Mouse (Mus musculus): ENCODE measurements around the gene Spdya. TPM values are rescaled to one million over a fixed set of nuclear protein-coding genes. Genes with fewer than 3 reads are reported as not detected.

Spdya gene
- total and polyA plus RNA-seq, 3 experiments = 0.23 to 0.46 TPM; not detected in 1

DNA sequence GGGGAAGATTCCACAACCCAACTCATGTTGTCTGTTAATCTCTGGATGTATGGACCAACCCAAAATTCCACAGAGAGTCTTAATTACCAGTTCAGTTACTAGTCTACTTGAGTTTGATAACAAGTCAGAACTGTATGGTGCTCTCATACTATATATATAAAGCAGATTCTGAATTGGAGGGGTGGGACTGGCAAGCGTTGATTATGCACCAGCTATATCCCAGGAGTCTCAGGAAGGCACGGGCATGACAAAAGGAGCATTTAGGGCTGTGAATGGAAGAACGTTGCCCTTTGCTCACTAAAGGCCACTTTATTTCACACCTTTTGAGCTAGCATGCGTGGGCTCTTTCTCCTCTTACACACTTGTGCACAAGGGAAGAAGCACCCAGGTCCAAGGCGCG lies 511 bp upstream of the Spdya start:
- H3K27me3 ChIP-seq (ENCODE audit: control insufficient read depth in 1 of 2, insufficient read depth in 2 of 2, low read length in 2 of 2) = no peaks in the 10 kb centered on the region
- H3K9me3 ChIP-seq (replicated peaks; ENCODE audit: insufficient read depth, low read length) = no peaks in the 10 kb centered on the region
- 0 out of 2 replicates have a peak overlapping the region, but pooled peaks have one; percentile 5 for H3K27ac ChIP-seq (ENCODE audit: control insufficient read depth, low read depth, low read length)
- no peaks in the 10 kb centered on the region for H3K79me2 ChIP-seq (ENCODE audit: control insufficient read depth, insufficient read depth, low read length, poor library complexity)
- H3K4me1 ChIP-seq (ENCODE audit: control insufficient read depth in 1 of 2, insufficient read depth in 2 of 2, low read length in 2 of 2) = no peaks in the 10 kb centered on the region; a peak in 1 of 4 replicates
- H3K9ac ChIP-seq (ENCODE audit: control insufficient read depth, low read depth, low read length, poor library complexity, severe bottlenecking) = peak overlapping the region; percentile 73
- DNase-seq (ENCODE audit: low read depth, low spot score) = peak; percentile 58
- peak overlapping the region; percentile 59 to 70 for H3K4me3 ChIP-seq (ENCODE audit: control insufficient read depth in 1 of 2, insufficient read depth in 1 of 2, low read depth in 2 of 2, low read length in 2 of 2)
- TF ChIP-seq POLR2A (IDR thresholded peaks at IDR 0.05; ENCODE audit: control insufficient read depth in 1 of 2, insufficient read depth in 1 of 2, low read depth in 1 of 2, low read length in 2 of 2, poor library complexity in 1 of 2) (no peak), CTCF (IDR thresholded peaks at IDR 0.05 in 2 of 3, conservative IDR thresholded peaks at IDR 0.05 in 1 of 3; ENCODE audit: control insufficient read depth in 1 of 3, insufficient read depth in 1 of 3, low read depth in 2 of 3, low read length in 3 of 3, poor library complexity in 1 of 3, severe bottlenecking in 1 of 3) (no peak), MYC (IDR thresholded peaks at IDR 0.05; ENCODE audit: low read depth, low read length) (0 out of 2 replicates have a peak, but pooled peaks have one; percentile 13)
- peaks cover 0 to 8% of the 10 kb centered on the region in 2 experiments; a peak in 2 of 4 replicates for H3K36me3 ChIP-seq (ENCODE audit: control insufficient read depth in 1 of 2, insufficient read depth in 2 of 2, low read length in 2 of 2)

DNA sequence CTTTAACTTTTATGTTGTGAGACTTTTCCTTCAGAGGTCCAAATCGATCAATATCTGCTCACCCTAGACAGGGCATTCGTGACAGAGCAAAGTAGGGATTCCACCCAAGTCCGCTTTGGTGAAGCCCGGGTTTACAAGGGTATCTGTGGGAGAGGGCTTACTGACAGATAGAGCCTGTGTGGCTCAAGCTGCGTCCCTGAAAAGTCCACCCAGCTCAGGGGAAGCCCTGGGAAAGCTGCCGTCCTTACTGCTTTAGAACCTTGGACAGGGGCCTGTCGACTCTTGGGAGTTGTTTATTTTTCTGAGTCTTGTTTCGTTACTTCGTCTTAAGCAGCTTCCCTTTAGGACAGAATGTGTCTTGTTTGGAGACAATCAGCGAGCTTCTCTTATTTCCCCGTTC lies 1.0 kb downstream of the Spdya start:
- H3K9ac ChIP-seq (ENCODE audit: control insufficient read depth, low read depth, low read length, poor library complexity, severe bottlenecking) = no peak overlapping the region
- H3K27me3 ChIP-seq (ENCODE audit: control insufficient read depth in 1 of 2, insufficient read depth in 2 of 2, low read length in 2 of 2) = no peaks in the 10 kb centered on the region
- TF ChIP-seq TAL1 (IDR thresholded peaks at IDR 0.05; ENCODE audit: low read length) (no peak), USF2 (IDR thresholded peaks at IDR 0.05; ENCODE audit: borderline replicate concordance in 1 of 2, insufficient read depth in 1 of 2, low read depth in 1 of 2, low read length in 2 of 2) (no peak), TBP (IDR thresholded peaks at IDR 0.05; ENCODE audit: low read depth, low read length) (no peak), ZC3H11A (IDR thresholded peaks at IDR 0.05; ENCODE audit: low read depth, low read length) (no peak), TCF12 (IDR thresholded peaks at IDR 0.05; ENCODE audit: low read depth, low read length) (no peak), ELF1 (IDR thresholded peaks at IDR 0.05; ENCODE audit: low read depth, low read length) (no peak), MYC (IDR thresholded peaks at IDR 0.05; ENCODE audit: low read depth, low read length) (no peak), MEF2A (IDR thresholded peaks at IDR 0.05; ENCODE audit: extremely low read depth, insufficient replicate concordance, low read depth, low read length, poor library complexity, severe bottlenecking) (no peak), GABPA (IDR thresholded peaks at IDR 0.05; ENCODE audit: low read depth, low read length) (no peak), JUND (IDR thresholded peaks at IDR 0.05; ENCODE audit: low read depth, low read length) (no peak), SMC3 (IDR thresholded peaks at IDR 0.05; ENCODE audit: low read depth, low read length) (no peak), ZNF384 (IDR thresholded peaks at IDR 0.05; ENCODE audit: low read depth, low read length) (no peak), HCFC1 (IDR thresholded peaks at IDR 0.05; ENCODE audit: low read depth, low read length) (no peak)
- H3K4me1 ChIP-seq (ENCODE audit: control insufficient read depth in 1 of 2, insufficient read depth in 2 of 2, low read length in 2 of 2) = no peaks in the 10 kb centered on the region; a peak in 1 of 4 replicates
- no peaks in the 10 kb centered on the region for H3K79me2 ChIP-seq (ENCODE audit: control insufficient read depth, insufficient read depth, low read length, poor library complexity)
- H3K4me3 ChIP-seq (ENCODE audit: control insufficient read depth in 1 of 2, insufficient read depth in 1 of 2, low read depth in 2 of 2, low read length in 2 of 2) = no peak overlapping the region
- peak; percentile 15 for DNase-seq (ENCODE audit: low read depth, low spot score)
- H3K36me3 ChIP-seq (ENCODE audit: control insufficient read depth in 1 of 2, insufficient read depth in 2 of 2, low read length in 2 of 2) = peaks cover 0 to 8% of the 10 kb centered on the region in 2 experiments; a peak in 2 of 4 replicates
- H3K27ac ChIP-seq (ENCODE audit: control insufficient read depth, low read depth, low read length) = no peak overlapping the region
- no peaks in the 10 kb centered on the region for H3K9me3 ChIP-seq (replicated peaks; ENCODE audit: insufficient read depth, low read length)
